Mouse (Mus musculus): ENCODE data around the gene Mbtps1. TPM values are rescaled to one million over a fixed set of nuclear protein-coding genes. Genes with fewer than 3 reads are reported as not detected.

Mbtps1 gene
- polyA plus RNA-seq, 1 experiment from 2014 or later, result 37.1 TPM

- H3K4me1 ChIP-seq (replicated peaks; ENCODE audit: control insufficient read depth, insufficient read depth), result no peaks in the 10 kb centered on the region
- H3K9ac ChIP-seq (ENCODE audit: low read length), result no peak overlapping the region
- H3K9me3 ChIP-seq (ENCODE audit: control insufficient read depth, low read length), result no peaks in the 10 kb centered on the region
- DNase-seq (ENCODE audit: low spot score) (peak; percentile 68), ATAC-seq (ENCODE audit: low FRiP score, low TSS enrichment) (peak; percentile 35; the same call in 1 of the 2 replicates)
- no peak overlapping the region for H3K4me2 ChIP-seq (replicated peaks; ENCODE audit: low read depth)
- H3K4me3 ChIP-seq (ENCODE audit: low read depth, low read length), result no peak overlapping the region
- no peaks in the 10 kb centered on the region for H3K36me3 ChIP-seq (ENCODE audit: control insufficient read depth, insufficient read depth, low read length)
- 28% methylated on average over 6 of the region's 6 CpGs for WGBS
- no peaks in the 10 kb centered on the region for H3K27me3 ChIP-seq (ENCODE audit: control insufficient read depth, insufficient read depth, low read length)
- no peak overlapping the region for H3K27ac ChIP-seq (replicated peaks)
- TF ChIP-seq EP300 (optimal IDR thresholded peaks at IDR 0.05) (no peak), CTCF (IDR thresholded peaks at IDR 0.05; ENCODE audit: low read depth) (peak; percentile 82)
These were observed 61.7 kb downstream of the Mbtps1 start for GRCm38 (mm10) chr8:119496848-119497247.

- Histone ChIP-seq H3K27me3 (ENCODE audit: control insufficient read depth, insufficient read depth, low read length) (no peaks in the 10 kb centered on the region), H3K27ac (replicated peaks) (no peak overlapping the region), H3K4me3 (ENCODE audit: low read depth, low read length) (no peak overlapping the region), H3K9ac (ENCODE audit: low read length) (no peak overlapping the region), H3K36me3 (ENCODE audit: control insufficient read depth, insufficient read depth, low read length) (no peaks in the 10 kb centered on the region), H3K9me3 (ENCODE audit: control insufficient read depth, low read length) (no peaks in the 10 kb centered on the region), H3K4me1 (replicated peaks; ENCODE audit: control insufficient read depth, insufficient read depth) (0 out of 2 replicates have a peak, but pooled peaks cover 3% of the 10 kb centered on the region), H3K4me2 (replicated peaks; ENCODE audit: low read depth) (no peak overlapping the region)
- DNase-seq (ENCODE audit: low spot score) (no peak), ATAC-seq (ENCODE audit: low FRiP score, low TSS enrichment) (no peak)
- TF ChIP-seq CTCF (IDR thresholded peaks at IDR 0.05; ENCODE audit: low read depth) (no peak), EP300 (optimal IDR thresholded peaks at IDR 0.05) (no peak)
- WGBS, result 69% methylated on average over 7 of the region's 7 CpGs
These were observed 71.4 kb downstream of the Mbtps1 start for GRCm38 (mm10) chr8:119487093-119487492.

- no peak overlapping the region for H3K9ac ChIP-seq (ENCODE audit: low read length)
- no peaks in the 10 kb centered on the region for H3K4me1 ChIP-seq (replicated peaks; ENCODE audit: control insufficient read depth, insufficient read depth)
- H3K9me3 ChIP-seq (ENCODE audit: control insufficient read depth, low read length), result no peaks in the 10 kb centered on the region
- no peak for TF ChIP-seq CTCF (IDR thresholded peaks at IDR 0.05; ENCODE audit: low read depth)
- TF ChIP-seq EP300 (optimal IDR thresholded peaks at IDR 0.05), result no peak
- no peaks in the 10 kb centered on the region for H3K27me3 ChIP-seq (ENCODE audit: control insufficient read depth, insufficient read depth, low read length)
- ATAC-seq (ENCODE audit: low FRiP score, low TSS enrichment) (no peak), DNase-seq (ENCODE audit: low spot score) (no peak)
- H3K27ac ChIP-seq (replicated peaks), result no peak overlapping the region
- 81% methylated on average over 11 of the region's 11 CpGs for WGBS
- H3K36me3 ChIP-seq (ENCODE audit: control insufficient read depth, insufficient read depth, low read length), result no peaks in the 10 kb centered on the region
- H3K4me2 ChIP-seq (replicated peaks; ENCODE audit: low read depth), result no peak overlapping the region
- no peak overlapping the region for H3K4me3 ChIP-seq (ENCODE audit: low read depth, low read length)
These were observed 74.2 kb downstream of the Mbtps1 start for GRCm38 (mm10) chr8:119484145-119484896.

GRCm38 (mm10) chr8:119478684-119479083 is 79.9 kb downstream of the Mbtps1 start:
- Histone ChIP-seq H3K27me3 (ENCODE audit: control insufficient read depth, insufficient read depth, low read length) (no peaks in the 10 kb centered on the region), H3K4me3 (ENCODE audit: low read depth, low read length) (no peak overlapping the region), H3K36me3 (ENCODE audit: control insufficient read depth, insufficient read depth, low read length) (no peaks in the 10 kb centered on the region), H3K4me2 (replicated peaks; ENCODE audit: low read depth) (no peak overlapping the region), H3K9ac (ENCODE audit: low read length) (no peak overlapping the region), H3K27ac (replicated peaks) (no peak overlapping the region), H3K4me1 (replicated peaks; ENCODE audit: control insufficient read depth, insufficient read depth) (no peaks in the 10 kb centered on the region), H3K9me3 (ENCODE audit: control insufficient read depth, low read length) (no peaks in the 10 kb centered on the region)
- no peak for ATAC-seq (ENCODE audit: low FRiP score, low TSS enrichment)
- WGBS, result 20% methylated on average over 5 of the region's 5 CpGs
- TF ChIP-seq CTCF (IDR thresholded peaks at IDR 0.05; ENCODE audit: low read depth), result no peak
- no peak for TF ChIP-seq EP300 (optimal IDR thresholded peaks at IDR 0.05)
- no peak for DNase-seq (ENCODE audit: low spot score)

GRCm38 (mm10) chr8:119468091-119468490 is 90.4 kb downstream of the Mbtps1 start:
- no peaks in the 10 kb centered on the region for H3K27me3 ChIP-seq (ENCODE audit: control insufficient read depth, insufficient read depth, low read length)
- H3K36me3 ChIP-seq (ENCODE audit: control insufficient read depth, insufficient read depth, low read length), result no peaks in the 10 kb centered on the region
- H3K4me2 ChIP-seq (replicated peaks; ENCODE audit: low read depth), result no peak overlapping the region
- 83% methylated on average over 8 of the region's 8 CpGs for WGBS
- no peaks in the 10 kb centered on the region for H3K4me1 ChIP-seq (replicated peaks; ENCODE audit: control insufficient read depth, insufficient read depth)
- H3K4me3 ChIP-seq (ENCODE audit: low read depth, low read length), result no peak overlapping the region
- no peaks in the 10 kb centered on the region for H3K9me3 ChIP-seq (ENCODE audit: control insufficient read depth, low read length)
- ATAC-seq (ENCODE audit: low FRiP score, low TSS enrichment) (no peak), DNase-seq (ENCODE audit: low spot score) (no peak)
- no peak overlapping the region for H3K27ac ChIP-seq (replicated peaks)
- no peak overlapping the region for H3K9ac ChIP-seq (ENCODE audit: low read length)
- TF ChIP-seq EP300 (optimal IDR thresholded peaks at IDR 0.05), result no peak
- TF ChIP-seq CTCF (IDR thresholded peaks at IDR 0.05; ENCODE audit: low read depth), result no peak

- Histone ChIP-seq H3K9me3 (ENCODE audit: control insufficient read depth, low read length) (no peaks in the 10 kb centered on the region), H3K4me3 (ENCODE audit: low read depth, low read length) (no peak overlapping the region), H3K4me1 (replicated peaks; ENCODE audit: control insufficient read depth, insufficient read depth) (no peaks in the 10 kb centered on the region), H3K4me2 (replicated peaks; ENCODE audit: low read depth) (no peak overlapping the region), H3K27ac (replicated peaks) (no peak overlapping the region), H3K36me3 (ENCODE audit: control insufficient read depth, insufficient read depth, low read length) (no peaks in the 10 kb centered on the region), H3K9ac (ENCODE audit: low read length) (no peak overlapping the region), H3K27me3 (ENCODE audit: control insufficient read depth, insufficient read depth, low read length) (no peaks in the 10 kb centered on the region)
- no peak for TF ChIP-seq CTCF (IDR thresholded peaks at IDR 0.05; ENCODE audit: low read depth)
- no peak for TF ChIP-seq EP300 (optimal IDR thresholded peaks at IDR 0.05)
- DNase-seq (ENCODE audit: low spot score) (no peak), ATAC-seq (ENCODE audit: low FRiP score, low TSS enrichment) (no peak)
- WGBS, result 66% methylated on average over 10 of the region's 10 CpGs
These were observed 91.7 kb downstream of the Mbtps1 start for GRCm38 (mm10) chr8:119466794-119467193.

Data from stomach, postnatal 0 days (tissue).